Mouse (Mus musculus): Measurements from ENCODE around the gene Sytl3. TPM values are rescaled to one million over a fixed set of nuclear protein-coding genes. Genes with fewer than 3 reads are reported as not detected.

The Sytl3 gene
- polyA plus RNA-seq, 1 experiment: 0.45 TPM

- H3K27me3 ChIP-seq (ENCODE audit: control insufficient read depth, insufficient read depth, low read length, poor library complexity, severe bottlenecking): no peaks in the 10 kb centered on the region
- 0 out of 2 replicates have a peak overlapping the region, but pooled peaks have one; percentile 58 for H3K9ac ChIP-seq (ENCODE audit: low read depth, poor library complexity, severe bottlenecking)
- H3K4me3 ChIP-seq (ENCODE audit: low read depth, low read length): no peak overlapping the region
- TF ChIP-seq CTCF (IDR thresholded peaks at IDR 0.05; ENCODE audit: low read depth, low read length) (no peak), EP300 (IDR thresholded peaks at IDR 0.05; ENCODE audit: insufficient read depth, low read depth, low read length) (no peak), POLR2A (IDR thresholded peaks at IDR 0.05; ENCODE audit: insufficient read depth, low read length) (no peak)
- no peaks in the 10 kb centered on the region for H3K36me3 ChIP-seq (ENCODE audit: control insufficient read depth, insufficient read depth, low read length, poor library complexity, severe bottlenecking)
- peak overlapping the region; percentile 92 for H3K27ac ChIP-seq (ENCODE audit: insufficient read depth, low read length)
- peaks cover 13% of the 10 kb centered on the region for H3K4me1 ChIP-seq (ENCODE audit: control insufficient read depth, insufficient read depth, low read length)
- no peaks in the 10 kb centered on the region for H3K9me3 ChIP-seq (replicated peaks; ENCODE audit: control insufficient read depth, insufficient read depth, low read length, poor library complexity, severe bottlenecking)
Measured at GRCm38 (mm10) chr17:6775671-6776070, 116.8 kb downstream of the Sytl3 start.

- no peak overlapping the region for H3K4me3 ChIP-seq (ENCODE audit: low read depth, low read length)
- no peaks in the 10 kb centered on the region for H3K27me3 ChIP-seq (ENCODE audit: control insufficient read depth, insufficient read depth, low read length, poor library complexity, severe bottlenecking)
- H3K9ac ChIP-seq (ENCODE audit: low read depth, poor library complexity, severe bottlenecking): peak overlapping the region; percentile 58
- H3K4me1 ChIP-seq (ENCODE audit: control insufficient read depth, insufficient read depth, low read length): peaks cover 13% of the 10 kb centered on the region
- H3K27ac ChIP-seq (ENCODE audit: insufficient read depth, low read length): peak overlapping the region; percentile 92
- TF ChIP-seq CTCF (IDR thresholded peaks at IDR 0.05; ENCODE audit: low read depth, low read length): no peak
- TF ChIP-seq POLR2A (IDR thresholded peaks at IDR 0.05; ENCODE audit: insufficient read depth, low read length): no peak
- no peak for TF ChIP-seq EP300 (IDR thresholded peaks at IDR 0.05; ENCODE audit: insufficient read depth, low read depth, low read length)
- no peaks in the 10 kb centered on the region for H3K36me3 ChIP-seq (ENCODE audit: control insufficient read depth, insufficient read depth, low read length, poor library complexity, severe bottlenecking)
- no peaks in the 10 kb centered on the region for H3K9me3 ChIP-seq (replicated peaks; ENCODE audit: control insufficient read depth, insufficient read depth, low read length, poor library complexity, severe bottlenecking)
Measured at GRCm38 (mm10) chr17:6776123-6776522, 117.2 kb downstream of the Sytl3 start.

- no peak for TF ChIP-seq EP300 (IDR thresholded peaks at IDR 0.05; ENCODE audit: insufficient read depth, low read depth, low read length)
- TF ChIP-seq CTCF (IDR thresholded peaks at IDR 0.05; ENCODE audit: low read depth, low read length): no peak
- no peak for TF ChIP-seq POLR2A (IDR thresholded peaks at IDR 0.05; ENCODE audit: insufficient read depth, low read length)
- no peaks in the 10 kb centered on the region for H3K27me3 ChIP-seq (ENCODE audit: control insufficient read depth, insufficient read depth, low read length, poor library complexity, severe bottlenecking)
- H3K36me3 ChIP-seq (ENCODE audit: control insufficient read depth, insufficient read depth, low read length, poor library complexity, severe bottlenecking): no peaks in the 10 kb centered on the region
- H3K27ac ChIP-seq (ENCODE audit: insufficient read depth, low read length): peak overlapping the region; percentile 92
- peak overlapping the region; percentile 58 for H3K9ac ChIP-seq (ENCODE audit: low read depth, poor library complexity, severe bottlenecking)
- H3K9me3 ChIP-seq (replicated peaks; ENCODE audit: control insufficient read depth, insufficient read depth, low read length, poor library complexity, severe bottlenecking): no peaks in the 10 kb centered on the region
- H3K4me3 ChIP-seq (ENCODE audit: low read depth, low read length): peak overlapping the region; percentile 28; the same call in 1 of the 2 replicates
- peaks cover 12% of the 10 kb centered on the region for H3K4me1 ChIP-seq (ENCODE audit: control insufficient read depth, insufficient read depth, low read length)
Measured at GRCm38 (mm10) chr17:6776576-6776975, 117.7 kb downstream of the Sytl3 start.

- Histone ChIP-seq H3K36me3 (ENCODE audit: control insufficient read depth, insufficient read depth, low read length, poor library complexity, severe bottlenecking) (no peaks in the 10 kb centered on the region), H3K9ac (ENCODE audit: low read depth, poor library complexity, severe bottlenecking) (peak overlapping the region; percentile 58), H3K27ac (ENCODE audit: insufficient read depth, low read length) (peak overlapping the region; percentile 92), H3K9me3 (replicated peaks; ENCODE audit: control insufficient read depth, insufficient read depth, low read length, poor library complexity, severe bottlenecking) (no peaks in the 10 kb centered on the region), H3K4me1 (ENCODE audit: control insufficient read depth, insufficient read depth, low read length) (peaks cover 9% of the 10 kb centered on the region), H3K4me3 (ENCODE audit: low read depth, low read length) (peak overlapping the region; percentile 28), H3K27me3 (ENCODE audit: control insufficient read depth, insufficient read depth, low read length, poor library complexity, severe bottlenecking) (no peaks in the 10 kb centered on the region)
- TF ChIP-seq CTCF (IDR thresholded peaks at IDR 0.05; ENCODE audit: low read depth, low read length) (no peak), EP300 (IDR thresholded peaks at IDR 0.05; ENCODE audit: insufficient read depth, low read depth, low read length) (0 out of 2 replicates have a peak, but pooled peaks have one; percentile 57), POLR2A (IDR thresholded peaks at IDR 0.05; ENCODE audit: insufficient read depth, low read length) (no peak)
Measured at GRCm38 (mm10) chr17:6777061-6777460, 118.2 kb downstream of the Sytl3 start.

DNA sequence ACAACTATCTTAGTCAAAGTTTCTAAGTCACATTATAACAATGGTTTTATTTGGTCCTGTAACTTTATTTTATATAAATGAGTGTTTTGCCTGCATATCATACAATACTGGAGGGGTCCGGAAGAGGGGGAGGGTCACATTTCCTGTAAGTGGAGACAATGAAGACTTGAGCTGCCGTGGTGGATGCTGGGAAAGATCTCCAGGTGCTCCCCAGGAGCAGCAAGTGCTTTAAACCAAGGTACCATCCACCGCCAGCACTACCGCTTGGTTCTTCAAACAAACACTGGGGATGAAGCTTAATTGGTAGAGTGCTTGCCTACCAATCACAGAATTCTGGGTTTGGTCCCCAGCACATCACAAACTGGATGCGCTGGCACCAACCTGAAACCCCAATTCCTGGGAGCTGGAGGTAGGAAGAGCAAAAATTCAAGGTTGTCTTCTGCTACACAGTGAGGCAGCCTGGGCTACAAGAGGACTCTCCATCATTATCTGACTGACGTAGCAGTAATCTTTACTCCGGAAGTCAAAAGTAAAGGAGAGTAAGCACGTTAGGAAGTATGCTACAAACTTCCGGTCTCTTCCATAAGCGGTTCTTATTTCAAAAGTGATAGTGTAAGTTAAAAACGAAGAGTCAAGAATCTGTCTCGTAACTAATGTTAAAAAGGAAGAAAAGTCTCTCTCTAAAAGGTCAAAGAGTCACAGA is 118.9 kb downstream of the Sytl3 start:
- H3K27me3 ChIP-seq (ENCODE audit: control insufficient read depth, insufficient read depth, low read length, poor library complexity, severe bottlenecking): no peaks in the 10 kb centered on the region
- H3K4me3 ChIP-seq (ENCODE audit: low read depth, low read length): peak overlapping the region; percentile 50
- H3K27ac ChIP-seq (ENCODE audit: insufficient read depth, low read length): peak overlapping the region; percentile 92
- no peaks in the 10 kb centered on the region for H3K36me3 ChIP-seq (ENCODE audit: control insufficient read depth, insufficient read depth, low read length, poor library complexity, severe bottlenecking)
- peaks cover 9% of the 10 kb centered on the region for H3K4me1 ChIP-seq (ENCODE audit: control insufficient read depth, insufficient read depth, low read length)
- no peak for TF ChIP-seq CTCF (IDR thresholded peaks at IDR 0.05; ENCODE audit: low read depth, low read length)
- peak; percentile 57; the same call in 1 of the 2 replicates for TF ChIP-seq EP300 (IDR thresholded peaks at IDR 0.05; ENCODE audit: insufficient read depth, low read depth, low read length)
- TF ChIP-seq POLR2A (IDR thresholded peaks at IDR 0.05; ENCODE audit: insufficient read depth, low read length): no peak
- H3K9me3 ChIP-seq (replicated peaks; ENCODE audit: control insufficient read depth, insufficient read depth, low read length, poor library complexity, severe bottlenecking): no peaks in the 10 kb centered on the region
- peak overlapping the region; percentile 58 for H3K9ac ChIP-seq (ENCODE audit: low read depth, poor library complexity, severe bottlenecking)

DNA sequence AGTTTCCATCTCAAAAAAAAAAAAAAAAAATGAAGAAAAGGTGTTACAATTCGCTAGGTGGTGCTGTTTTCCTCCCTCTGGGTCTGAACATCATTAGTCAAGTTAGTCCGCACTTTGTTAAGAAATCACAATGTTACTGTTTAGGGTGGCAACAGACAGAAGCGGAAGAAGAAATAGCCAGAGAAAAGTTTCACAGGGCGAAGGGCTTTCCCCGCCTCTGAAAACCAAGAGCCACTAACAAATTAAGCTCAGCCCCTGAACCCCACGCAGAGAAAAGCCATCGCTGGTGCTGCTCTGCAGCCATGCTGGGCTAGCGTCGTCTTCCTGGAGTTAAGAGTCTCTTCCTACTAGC is 119.4 kb downstream of the Sytl3 start:
- Histone ChIP-seq H3K4me3 (ENCODE audit: low read depth, low read length) (peak overlapping the region; percentile 55), H3K36me3 (ENCODE audit: control insufficient read depth, insufficient read depth, low read length, poor library complexity, severe bottlenecking) (no peaks in the 10 kb centered on the region), H3K27ac (ENCODE audit: insufficient read depth, low read length) (peak overlapping the region; percentile 65), H3K9me3 (replicated peaks; ENCODE audit: control insufficient read depth, insufficient read depth, low read length, poor library complexity, severe bottlenecking) (no peaks in the 10 kb centered on the region), H3K27me3 (ENCODE audit: control insufficient read depth, insufficient read depth, low read length, poor library complexity, severe bottlenecking) (no peaks in the 10 kb centered on the region), H3K9ac (ENCODE audit: low read depth, poor library complexity, severe bottlenecking) (peak overlapping the region; percentile 41), H3K4me1 (ENCODE audit: control insufficient read depth, insufficient read depth, low read length) (peaks cover 9% of the 10 kb centered on the region)
- TF ChIP-seq EP300 (IDR thresholded peaks at IDR 0.05; ENCODE audit: insufficient read depth, low read depth, low read length) (no peak), POLR2A (IDR thresholded peaks at IDR 0.05; ENCODE audit: insufficient read depth, low read length) (no peak), CTCF (IDR thresholded peaks at IDR 0.05; ENCODE audit: low read depth, low read length) (no peak)

All from ES-Bruce4 (cell line).